Mouse (Mus musculus) spleen, adult 2 months (tissue): ENCODE measurements at regions not wholly inside any gene's neighbourhood (a gene's known extent, or its start where the extent isn't known, plus 50 kb on each side); places are given as distances from the start of the nearest gene placed in this dataset.

Source experiments
- CTCF ChIP-seq: fragments of 200-500 bp; IDR thresholded peaks from 2 replicates; pipeline ENCODE4 v1.5.1; 2011; ENCODE audit warnings: mild to moderate bottlenecking, inconsistent platforms; ENCODE audit not compliant: insufficient read depth, insufficient read length, insufficient replicate concordance; ENCODE audit errors: extremely low read depth
- POLR2A ChIP-seq: fragments of 200-500 bp; IDR thresholded peaks from 2 replicates; pipeline ENCODE4 v1.6.1; 2011; ENCODE audit warnings: low read depth, low read length, inconsistent platforms

DNA sequence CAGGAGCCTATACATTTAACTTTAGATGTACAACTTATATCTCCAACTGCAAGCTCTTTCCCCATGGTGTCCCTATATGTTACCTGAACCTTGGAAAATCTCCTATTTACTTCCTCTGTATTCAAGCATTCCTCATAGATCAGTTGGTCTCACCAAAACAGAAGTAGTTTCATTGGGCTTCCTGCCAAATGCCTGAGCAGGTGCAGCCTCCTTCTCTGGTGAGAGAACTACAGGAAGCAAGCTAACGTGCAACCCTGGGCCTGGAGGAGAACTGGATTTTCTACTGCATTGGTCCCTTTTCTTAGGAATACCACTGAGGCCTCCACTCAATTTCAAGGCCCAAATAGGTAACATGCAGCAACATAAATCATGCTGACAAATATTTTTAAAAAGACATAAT, 400.6 kb upstream of the Actbl2 start:
- no peak for TF ChIP-seq CTCF
- TF ChIP-seq POLR2A, result no peak
